Mouse (Mus musculus): ENCODE measurements around the gene Sox21. TPM values are rescaled to one million over a fixed set of nuclear protein-coding genes. Genes with fewer than 3 reads are reported as not detected.

Gene Sox21
- polyA plus RNA-seq, 1 experiment = not detected

- Histone ChIP-seq H3K36me3 (ENCODE audit: control insufficient read depth, insufficient read depth, low read length) (no peaks in the 10 kb centered on the region), H3K4me1 (ENCODE audit: control insufficient read depth, insufficient read depth, insufficient read length) (no peaks in the 10 kb centered on the region), H3K27me3 (ENCODE audit: control insufficient read depth, insufficient read depth, low read length) (no peaks in the 10 kb centered on the region), H3K4me3 (ENCODE audit: extremely low read depth, insufficient read depth, insufficient read length) (no peak overlapping the region), H3K27ac (ENCODE audit: insufficient read depth, low read length) (no peak overlapping the region)
- TF ChIP-seq POLR2A (IDR thresholded peaks at IDR 0.05; ENCODE audit: low read depth, low read length) = no peak
- TF ChIP-seq CTCF (IDR thresholded peaks at IDR 0.05; ENCODE audit: extremely low read depth, insufficient read depth, insufficient read length, insufficient replicate concordance) = no peak
- 83% methylated on average over 5 of the region's 5 CpGs for WGBS
- DNase-seq (ENCODE audit: low read depth in 1 of 2, low spot score in 2 of 2) = no peak
These were observed 34.8 kb downstream of the Sox21 start for GRCm38 (mm10) chr14:118202006-118202405.

DNA sequence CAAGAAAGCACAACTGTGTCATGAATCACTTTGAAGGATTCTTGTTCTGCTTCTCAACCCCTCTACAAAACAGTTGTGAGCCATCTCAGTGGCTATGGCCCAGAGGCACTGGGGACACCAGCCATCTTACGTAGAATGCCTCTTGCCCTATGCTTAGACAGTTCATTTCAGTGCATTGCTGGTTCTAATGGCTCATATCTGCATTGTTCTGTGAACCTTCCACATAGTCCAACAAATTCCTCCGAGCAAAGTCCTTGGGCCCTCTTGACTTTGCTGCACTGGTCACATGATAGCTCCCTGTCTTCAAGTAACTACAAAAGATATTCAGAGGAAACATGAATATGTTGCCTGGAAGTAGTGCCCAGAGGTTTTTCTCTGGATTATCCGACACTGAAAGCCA is 36.1 kb downstream of the Sox21 start:
- H3K36me3 ChIP-seq (ENCODE audit: control insufficient read depth, insufficient read depth, low read length) = no peaks in the 10 kb centered on the region
- no peak overlapping the region for H3K27ac ChIP-seq (ENCODE audit: insufficient read depth, low read length)
- no peak overlapping the region for H3K4me3 ChIP-seq (ENCODE audit: extremely low read depth, insufficient read depth, insufficient read length)
- no peak for DNase-seq (ENCODE audit: low read depth in 1 of 2, low spot score in 2 of 2)
- H3K27me3 ChIP-seq (ENCODE audit: control insufficient read depth, insufficient read depth, low read length) = no peaks in the 10 kb centered on the region
- WGBS = 86% methylated on average over 3 of the region's 3 CpGs
- H3K4me1 ChIP-seq (ENCODE audit: control insufficient read depth, insufficient read depth, insufficient read length) = no peaks in the 10 kb centered on the region
- TF ChIP-seq POLR2A (IDR thresholded peaks at IDR 0.05; ENCODE audit: low read depth, low read length) (no peak), CTCF (IDR thresholded peaks at IDR 0.05; ENCODE audit: extremely low read depth, insufficient read depth, insufficient read length, insufficient replicate concordance) (no peak)

GRCm38 (mm10) chr14:118197063-118197462 is 39.8 kb downstream of the Sox21 start:
- no peak for DNase-seq (ENCODE audit: low read depth in 1 of 2, low spot score in 2 of 2)
- WGBS = 74% methylated on average over 12 of the region's 12 CpGs
- H3K36me3 ChIP-seq (ENCODE audit: control insufficient read depth, insufficient read depth, low read length) = no peaks in the 10 kb centered on the region
- no peak overlapping the region for H3K4me3 ChIP-seq (ENCODE audit: extremely low read depth, insufficient read depth, insufficient read length)
- no peak overlapping the region for H3K27ac ChIP-seq (ENCODE audit: insufficient read depth, low read length)
- TF ChIP-seq POLR2A (IDR thresholded peaks at IDR 0.05; ENCODE audit: low read depth, low read length) (no peak), CTCF (IDR thresholded peaks at IDR 0.05; ENCODE audit: extremely low read depth, insufficient read depth, insufficient read length, insufficient replicate concordance) (no peak)
- no peaks in the 10 kb centered on the region for H3K4me1 ChIP-seq (ENCODE audit: control insufficient read depth, insufficient read depth, insufficient read length)
- H3K27me3 ChIP-seq (ENCODE audit: control insufficient read depth, insufficient read depth, low read length) = no peaks in the 10 kb centered on the region

- Histone ChIP-seq H3K4me3 (ENCODE audit: extremely low read depth, insufficient read depth, insufficient read length) (no peak overlapping the region), H3K4me1 (ENCODE audit: control insufficient read depth, insufficient read depth, insufficient read length) (no peaks in the 10 kb centered on the region), H3K27ac (ENCODE audit: insufficient read depth, low read length) (no peak overlapping the region), H3K36me3 (ENCODE audit: control insufficient read depth, insufficient read depth, low read length) (no peaks in the 10 kb centered on the region), H3K27me3 (ENCODE audit: control insufficient read depth, insufficient read depth, low read length) (no peaks in the 10 kb centered on the region)
- 69% methylated on average over 13 of the region's 13 CpGs for WGBS
- DNase-seq (ENCODE audit: low read depth in 1 of 2, low spot score in 2 of 2) = no peak
- TF ChIP-seq POLR2A (IDR thresholded peaks at IDR 0.05; ENCODE audit: low read depth, low read length) (no peak), CTCF (IDR thresholded peaks at IDR 0.05; ENCODE audit: extremely low read depth, insufficient read depth, insufficient read length, insufficient replicate concordance) (no peak)
These were observed 42.5 kb downstream of the Sox21 start for GRCm38 (mm10) chr14:118194219-118194914.

DNA sequence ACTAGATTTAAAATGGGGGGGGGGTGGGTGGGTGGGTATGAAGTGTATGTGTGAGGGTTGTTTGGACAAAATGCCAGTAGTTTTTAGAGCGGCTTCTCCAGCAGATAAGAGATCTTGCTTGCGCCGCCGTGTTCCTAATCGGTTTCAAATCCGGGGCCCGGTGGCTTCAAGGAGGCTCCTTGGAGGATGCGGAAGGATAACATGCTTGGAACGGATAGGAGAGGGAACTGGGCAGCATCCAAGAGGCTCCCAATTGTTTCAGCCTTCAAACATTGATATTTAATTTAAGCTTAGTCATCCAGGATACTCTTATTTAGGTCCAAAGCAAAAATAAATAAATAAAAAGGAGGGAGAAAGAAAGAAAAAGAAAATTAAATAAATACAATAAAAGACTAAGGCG is 43.2 kb downstream of the Sox21 start:
- Histone ChIP-seq H3K4me1 (ENCODE audit: control insufficient read depth, insufficient read depth, insufficient read length) (no peaks in the 10 kb centered on the region), H3K27me3 (ENCODE audit: control insufficient read depth, insufficient read depth, low read length) (no peaks in the 10 kb centered on the region), H3K4me3 (ENCODE audit: extremely low read depth, insufficient read depth, insufficient read length) (no peak overlapping the region), H3K36me3 (ENCODE audit: control insufficient read depth, insufficient read depth, low read length) (no peaks in the 10 kb centered on the region), H3K27ac (ENCODE audit: insufficient read depth, low read length) (no peak overlapping the region)
- DNase-seq (ENCODE audit: low read depth in 1 of 2, low spot score in 2 of 2) = no peak
- TF ChIP-seq CTCF (IDR thresholded peaks at IDR 0.05; ENCODE audit: extremely low read depth, insufficient read depth, insufficient read length, insufficient replicate concordance) = no peak
- TF ChIP-seq POLR2A (IDR thresholded peaks at IDR 0.05; ENCODE audit: low read depth, low read length) = no peak
- 77% methylated on average over 10 of the region's 10 CpGs for WGBS

GRCm38 (mm10) chr14:118193001-118193628 is 43.7 kb downstream of the Sox21 start:
- no peaks in the 10 kb centered on the region for H3K36me3 ChIP-seq (ENCODE audit: control insufficient read depth, insufficient read depth, low read length)
- no peak for DNase-seq (ENCODE audit: low read depth in 1 of 2, low spot score in 2 of 2)
- no peak overlapping the region for H3K27ac ChIP-seq (ENCODE audit: insufficient read depth, low read length)
- 79% methylated on average over 10 of the region's 10 CpGs for WGBS
- no peak for TF ChIP-seq POLR2A (IDR thresholded peaks at IDR 0.05; ENCODE audit: low read depth, low read length)
- TF ChIP-seq CTCF (IDR thresholded peaks at IDR 0.05; ENCODE audit: extremely low read depth, insufficient read depth, insufficient read length, insufficient replicate concordance) = no peak
- no peaks in the 10 kb centered on the region for H3K27me3 ChIP-seq (ENCODE audit: control insufficient read depth, insufficient read depth, low read length)
- H3K4me3 ChIP-seq (ENCODE audit: extremely low read depth, insufficient read depth, insufficient read length) = no peak overlapping the region
- no peaks in the 10 kb centered on the region for H3K4me1 ChIP-seq (ENCODE audit: control insufficient read depth, insufficient read depth, insufficient read length)

- no peaks in the 10 kb centered on the region for H3K27me3 ChIP-seq (ENCODE audit: control insufficient read depth, insufficient read depth, low read length)
- no peaks in the 10 kb centered on the region for H3K36me3 ChIP-seq (ENCODE audit: control insufficient read depth, insufficient read depth, low read length)
- TF ChIP-seq POLR2A (IDR thresholded peaks at IDR 0.05; ENCODE audit: low read depth, low read length) (no peak), CTCF (IDR thresholded peaks at IDR 0.05; ENCODE audit: extremely low read depth, insufficient read depth, insufficient read length, insufficient replicate concordance) (no peak)
- no peaks in the 10 kb centered on the region for H3K4me1 ChIP-seq (ENCODE audit: control insufficient read depth, insufficient read depth, insufficient read length)
- H3K27ac ChIP-seq (ENCODE audit: insufficient read depth, low read length) = no peak overlapping the region
- DNase-seq (ENCODE audit: low read depth in 1 of 2, low spot score in 2 of 2) = no peak
- 86% methylated on average over 9 of the region's 9 CpGs for WGBS
- no peak overlapping the region for H3K4me3 ChIP-seq (ENCODE audit: extremely low read depth, insufficient read depth, insufficient read length)
These were observed 45.4 kb downstream of the Sox21 start for GRCm38 (mm10) chr14:118191442-118191841.

Other genes starting within 250 kb of the Sox21 start
- gene Dct, start 184.8 kb downstream of the Sox21 start, polyA plus RNA-seq (2012; rRNA removed) = 10.4 TPM in 1 of 2 replicates, not detected in the other
- 4.0 and 5.3 TPM in 2 replicates for gene Tgds, start 104.3 kb downstream of the Sox21 start, polyA plus RNA-seq (2012; rRNA removed)
- gene Gpr180, start 99.9 kb downstream of the Sox21 start, polyA plus RNA-seq (2012; rRNA removed) = 14.5 and 15.1 TPM in 2 replicates
- not detected in 2 replicates for gene Gm9376, start 29.9 kb upstream of the Sox21 start, polyA plus RNA-seq (2012; rRNA removed)

Measured in spleen, adult 2 months (tissue).